Mouse (Mus musculus) heart, embryonic 15.5 days (tissue): Measurements from ENCODE around the gene Cntnap2. TPM values are rescaled to one million over a fixed set of nuclear protein-coding genes. Genes with fewer than 3 reads are reported as not detected.
A peak's percentile ranks its signal among the peaks of the same experiment; 100 is the strongest.

Experiments
- ATAC-seq: fragments of 200-750 bp; cut with Nextera tagmentation; replicated peaks from 2 replicates; pipeline ENCODE4 v1.8.0; 2017; ENCODE audit warnings: low read depth, moderate TSS enrichment; ENCODE audit not compliant: insufficient number of reproducible peaks, insufficient read depth, low FRiP score
- H3K27ac ChIP-seq: fragments of 300-500 bp; sonication (generic); 2 replicates; pipeline ENCODE4 v1.5.1; 2015; ENCODE audit warnings: mild to moderate bottlenecking, inconsistent platforms
- H3K27me3 ChIP-seq: fragments of 300-500 bp; sonication (generic); 2 replicates; pipeline ENCODE4 v1.6.1; 2015; ENCODE audit warnings: inconsistent platforms
- H3K36me3 ChIP-seq: fragments of 300-500 bp; sonication (generic); 2 replicates; pipeline ENCODE4 v1.6.1; 2015; ENCODE audit warnings: mild to moderate bottlenecking, inconsistent platforms
- H3K4me1 ChIP-seq: fragments of 300-500 bp; sonication (generic); replicated peaks from 2 replicates; pipeline ENCODE4 v1.6.1; 2015; ENCODE audit warnings: inconsistent platforms
- H3K4me2 ChIP-seq: fragments of 300-500 bp; sonication (generic); 2 replicates; pipeline ENCODE4 v1.6.1; 2015; ENCODE audit warnings: inconsistent platforms, mild to moderate bottlenecking, moderate library complexity
- H3K4me3 ChIP-seq: fragments of 300-500 bp; sonication (generic); 2 replicates; pipeline ENCODE4 v1.5.1; 2015; ENCODE audit warnings: mild to moderate bottlenecking, inconsistent platforms
- H3K9ac ChIP-seq: fragments of 300-500 bp; sonication (generic); 2 replicates; pipeline ENCODE4 v1.6.1; 2015; ENCODE audit warnings: mild to moderate bottlenecking, inconsistent platforms
- H3K9me3 ChIP-seq: fragments of 300-500 bp; sonication (generic); replicated peaks from 2 replicates; pipeline ENCODE4 v1.6.1; 2016; ENCODE audit warnings: inconsistent platforms
- WGBS: fragments of 180-500 bp; shearing (Covaris S2); methylation state at CpG from one replicate; pipeline ENCODE4 v1.1.7; 2015; ENCODE audit warnings: mixed read lengths; 5-methylcytosine and 5-hydroxymethylcytosine counted together
- polyA plus RNA-seq: library from polyadenylated mRNA; unstranded; fragments of >200 nt; fragmentation: Nextera tagmentation; extraction: Ambion mirVana; gene quantifications from 2 replicates; pipeline ENCODE4 v1.2.1, GENCODE M21; 2015

Cntnap2 gene
- polyA plus RNA-seq, 1 experiment from 2014 or later: 0.28 TPM

- Histone ChIP-seq H3K27me3 (no peaks in the 10 kb centered on the region), H3K36me3 (no peaks in the 10 kb centered on the region), H3K4me2 (no peak overlapping the region), H3K9ac (no peak overlapping the region), H3K27ac (no peak overlapping the region), H3K4me1 (no peaks in the 10 kb centered on the region), H3K9me3 (no peaks in the 10 kb centered on the region), H3K4me3 (no peak overlapping the region)
- WGBS: 67% methylated on average over 3 of the region's 3 CpGs
- ATAC-seq: no peak
Observed at GRCm38 (mm10) chr6:47292437-47292836, 2233.3 kb downstream of the Cntnap2 start.

DNA sequence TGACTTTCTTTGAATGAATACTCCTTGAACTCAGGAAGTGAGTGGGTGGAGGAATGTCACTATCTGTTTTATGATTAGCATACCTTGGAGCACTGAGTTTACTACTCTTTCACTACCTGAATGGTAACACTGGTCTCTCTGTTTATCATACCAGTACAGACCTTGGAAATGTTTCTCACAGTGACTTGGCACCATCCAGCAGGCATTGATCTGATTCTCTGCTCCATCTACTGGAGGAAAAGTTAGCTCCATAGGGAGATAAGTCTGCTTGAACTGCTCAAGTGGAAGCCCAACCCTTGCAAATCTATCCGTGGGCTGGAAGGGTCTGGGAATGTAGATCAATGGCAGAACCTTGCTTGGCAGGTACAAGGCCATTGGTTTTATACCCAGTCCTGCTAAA, 2235.3 kb downstream of the Cntnap2 start:
- no peak for ATAC-seq
- H3K36me3 ChIP-seq: no peaks in the 10 kb centered on the region
- H3K4me1 ChIP-seq: no peaks in the 10 kb centered on the region
- H3K9ac ChIP-seq: no peak overlapping the region
- WGBS: 33% methylated on average over 1 of the region's 1 CpGs
- no peak overlapping the region for H3K4me3 ChIP-seq
- H3K9me3 ChIP-seq: no peaks in the 10 kb centered on the region
- H3K4me2 ChIP-seq: no peak overlapping the region
- H3K27ac ChIP-seq: no peak overlapping the region
- no peaks in the 10 kb centered on the region for H3K27me3 ChIP-seq

DNA sequence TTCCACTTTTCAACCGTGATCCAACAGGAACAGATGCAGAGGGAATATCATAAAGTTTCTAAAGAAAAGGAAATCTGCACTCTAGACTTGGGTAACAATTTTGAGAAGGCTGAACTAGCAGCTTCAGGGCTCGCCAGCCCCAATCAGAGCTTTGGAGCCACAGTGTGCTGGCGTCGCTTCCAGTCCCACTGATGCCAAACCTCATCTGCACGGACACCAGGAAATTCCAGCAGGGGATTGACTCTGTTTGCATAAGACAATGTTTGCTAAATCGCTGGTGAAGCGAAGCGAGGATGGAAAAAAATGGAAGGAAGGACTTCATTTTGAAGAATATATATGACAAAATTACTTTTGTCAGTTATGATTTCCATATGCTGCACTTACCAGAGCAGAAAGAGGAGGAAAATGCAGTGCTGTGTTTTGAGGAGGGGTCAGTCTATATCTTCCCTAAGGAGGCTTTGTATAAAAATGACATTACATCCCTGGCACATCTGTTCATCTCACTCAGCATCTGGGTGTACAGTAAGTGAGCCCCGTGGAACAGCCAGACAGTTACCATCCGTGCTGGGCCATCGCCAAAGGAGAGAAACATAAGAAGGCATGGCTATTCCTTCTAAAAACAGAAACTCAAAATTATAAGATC, 2245.8 kb downstream of the Cntnap2 start:
- no peak overlapping the region for H3K4me2 ChIP-seq
- H3K9me3 ChIP-seq: no peaks in the 10 kb centered on the region
- H3K27me3 ChIP-seq: no peaks in the 10 kb centered on the region
- H3K4me1 ChIP-seq: no peaks in the 10 kb centered on the region
- H3K4me3 ChIP-seq: no peak overlapping the region
- H3K9ac ChIP-seq: no peak overlapping the region
- WGBS: 69% methylated on average over 11 of the region's 11 CpGs
- H3K27ac ChIP-seq: no peak overlapping the region
- ATAC-seq: no peak
- no peaks in the 10 kb centered on the region for H3K36me3 ChIP-seq

DNA sequence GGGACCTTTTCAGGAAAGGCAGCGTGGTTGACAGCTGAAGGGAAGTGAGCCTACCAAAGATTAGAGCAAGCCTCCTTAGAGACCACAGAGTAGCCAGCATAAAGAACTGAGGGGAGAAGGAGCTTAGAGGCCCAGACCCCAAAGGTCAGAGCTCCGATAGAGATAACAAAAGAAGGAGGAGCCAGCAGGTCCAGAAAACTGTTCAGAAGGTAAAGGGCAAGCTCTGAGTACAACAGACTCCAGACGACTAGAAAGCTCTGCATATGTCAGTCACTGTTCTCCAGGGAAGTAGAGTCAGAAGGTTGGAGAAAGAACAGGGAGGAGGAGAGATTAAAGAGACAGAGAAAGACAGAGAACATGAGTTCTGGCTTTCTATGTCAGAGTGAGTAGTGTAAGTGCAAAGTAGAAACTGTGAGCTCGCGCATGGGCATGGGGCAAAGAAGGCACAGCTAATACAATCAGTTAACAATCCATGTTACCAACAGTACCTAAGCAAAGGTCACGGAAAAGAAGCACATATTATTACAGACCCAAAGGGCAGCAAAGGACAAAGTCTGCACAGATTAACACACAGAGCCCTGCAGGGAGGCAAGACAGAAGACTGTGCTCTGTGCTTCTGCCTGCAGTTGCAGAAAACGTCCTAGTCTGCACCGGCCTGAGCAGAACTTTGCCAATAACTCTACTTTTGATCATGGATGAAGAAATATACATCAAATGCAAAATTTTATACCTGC, 2247.1 kb downstream of the Cntnap2 start:
- Histone ChIP-seq H3K9ac (no peak overlapping the region), H3K27ac (no peak overlapping the region), H3K9me3 (no peaks in the 10 kb centered on the region), H3K4me2 (no peak overlapping the region), H3K27me3 (no peaks in the 10 kb centered on the region), H3K4me1 (no peaks in the 10 kb centered on the region), H3K4me3 (no peak overlapping the region), H3K36me3 (no peaks in the 10 kb centered on the region)
- WGBS: 65% methylated on average over 8 of the region's 8 CpGs
- no peak for ATAC-seq

DNA sequence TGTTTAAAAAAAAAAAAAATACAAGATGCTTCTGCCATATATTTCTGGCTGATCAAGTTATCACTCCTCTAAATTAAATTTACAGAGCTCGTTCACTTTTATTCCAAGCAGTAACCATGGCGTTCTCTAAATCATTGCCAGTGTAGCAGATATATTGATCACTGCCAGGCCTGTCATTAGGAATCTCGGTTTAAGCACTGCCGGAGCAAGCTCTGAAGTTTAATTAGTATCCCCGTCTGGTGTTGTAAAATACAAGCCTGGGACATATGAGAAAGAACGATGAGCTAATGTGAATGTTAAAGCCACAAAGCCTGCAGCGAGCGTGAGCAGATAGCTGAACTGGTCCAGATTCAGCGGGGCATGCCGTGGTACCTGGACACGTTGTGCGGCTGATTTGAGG, 2247.8 kb downstream of the Cntnap2 start:
- no peak for ATAC-seq
- 88% methylated on average over 12 of the region's 12 CpGs for WGBS

GRCm38 (mm10) chr6:47314507-47315334, 2255.6 kb downstream of the Cntnap2 start:
- H3K27me3 ChIP-seq: no peaks in the 10 kb centered on the region
- ATAC-seq: no peak
- no peak overlapping the region for H3K9ac ChIP-seq
- no peaks in the 10 kb centered on the region for H3K9me3 ChIP-seq
- H3K4me2 ChIP-seq: peak overlapping the region; percentile 52
- peaks cover 11% of the 10 kb centered on the region for H3K4me1 ChIP-seq
- WGBS: 53% methylated on average over 15 of the region's 15 CpGs
- H3K36me3 ChIP-seq: no peaks in the 10 kb centered on the region
- peak overlapping the region; percentile 30 for H3K4me3 ChIP-seq
- no peak overlapping the region for H3K27ac ChIP-seq

More for the DNA sequence above, 2247.8 kb downstream of the Cntnap2 start:
- Histone ChIP-seq H3K36me3 (no peaks in the 10 kb centered on the region), H3K27ac (no peak overlapping the region), H3K27me3 (no peaks in the 10 kb centered on the region), H3K4me2 (no peak overlapping the region), H3K4me3 (no peak overlapping the region), H3K9ac (no peak overlapping the region), H3K9me3 (no peaks in the 10 kb centered on the region), H3K4me1 (no peaks in the 10 kb centered on the region)

- Histone ChIP-seq H3K27ac (no peak overlapping the region), H3K36me3 (no peaks in the 10 kb centered on the region), H3K9me3 (no peaks in the 10 kb centered on the region), H3K9ac (no peak overlapping the region), H3K4me2 (no peak overlapping the region), H3K4me1 (peaks cover 11% of the 10 kb centered on the region), H3K4me3 (no peak overlapping the region), H3K27me3 (no peaks in the 10 kb centered on the region)
- no peak for ATAC-seq
- 57% methylated on average over 2 of the region's 2 CpGs for WGBS
Observed at GRCm38 (mm10) chr6:47315454-47315853, 2256.3 kb downstream of the Cntnap2 start.

DNA sequence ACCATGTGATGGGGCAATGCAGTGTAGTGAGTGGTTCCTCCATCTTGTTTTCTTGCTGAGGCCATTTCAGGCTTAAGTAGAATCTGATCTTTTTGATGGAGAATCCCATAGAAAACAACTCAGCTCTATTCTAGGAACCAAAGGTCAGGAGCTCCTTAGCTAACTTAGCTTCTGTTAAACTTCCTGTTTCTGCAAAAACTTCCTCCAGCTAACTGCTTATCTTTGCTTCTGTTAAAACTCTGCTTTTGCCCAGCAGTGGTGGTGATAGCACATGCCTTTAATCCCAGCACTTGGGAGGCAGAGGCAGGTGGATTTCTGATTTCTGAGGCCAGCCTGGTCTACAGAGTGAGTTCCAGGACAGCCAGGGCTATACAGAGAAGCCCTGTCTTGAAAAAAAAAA, 2258.1 kb downstream of the Cntnap2 start:
- H3K9ac ChIP-seq: no peak overlapping the region

GRCm38 (mm10) chr6:47318705-47319104, 2259.5 kb downstream of the Cntnap2 start:
- peak overlapping the region; percentile 24; the same call in 1 of the 2 replicates for H3K27ac ChIP-seq
- no peak overlapping the region for H3K9ac ChIP-seq
- H3K36me3 ChIP-seq: no peaks in the 10 kb centered on the region
- no peaks in the 10 kb centered on the region for H3K9me3 ChIP-seq
- H3K4me3 ChIP-seq: 0 out of 2 replicates have a peak overlapping the region, but pooled peaks have one; percentile 23
- peaks cover 11% of the 10 kb centered on the region for H3K4me1 ChIP-seq
- ATAC-seq: no peak
- H3K4me2 ChIP-seq: peak overlapping the region; percentile 52
- no peaks in the 10 kb centered on the region for H3K27me3 ChIP-seq
- 14% methylated on average over 6 of the region's 6 CpGs for WGBS

More for the DNA sequence above, 2258.1 kb downstream of the Cntnap2 start:
- Histone ChIP-seq H3K27me3 (no peaks in the 10 kb centered on the region), H3K4me3 (no peak overlapping the region), H3K9me3 (no peaks in the 10 kb centered on the region), H3K27ac (no peak overlapping the region), H3K36me3 (no peaks in the 10 kb centered on the region), H3K4me2 (no peak overlapping the region), H3K4me1 (peaks cover 11% of the 10 kb centered on the region)
- ATAC-seq: no peak

GRCm38 (mm10) chr6:47319309-47319983, 2260.3 kb downstream of the Cntnap2 start:
- no peak overlapping the region for H3K9ac ChIP-seq
- H3K36me3 ChIP-seq: no peaks in the 10 kb centered on the region
- H3K4me2 ChIP-seq: no peak overlapping the region
- H3K4me3 ChIP-seq: no peak overlapping the region
- ATAC-seq: no peak
- H3K27me3 ChIP-seq: no peaks in the 10 kb centered on the region
- no peak overlapping the region for H3K27ac ChIP-seq
- no peaks in the 10 kb centered on the region for H3K9me3 ChIP-seq
- WGBS: 31% methylated on average over 5 of the region's 5 CpGs
- H3K4me1 ChIP-seq: peaks cover 11% of the 10 kb centered on the region
